Mouse (Mus musculus): ENCODE measurements at regions not wholly inside any gene's neighbourhood (a gene's known extent, or its start where the extent isn't known, plus 50 kb on each side); places are given as distances from the start of the nearest gene placed in this dataset.

DNA sequence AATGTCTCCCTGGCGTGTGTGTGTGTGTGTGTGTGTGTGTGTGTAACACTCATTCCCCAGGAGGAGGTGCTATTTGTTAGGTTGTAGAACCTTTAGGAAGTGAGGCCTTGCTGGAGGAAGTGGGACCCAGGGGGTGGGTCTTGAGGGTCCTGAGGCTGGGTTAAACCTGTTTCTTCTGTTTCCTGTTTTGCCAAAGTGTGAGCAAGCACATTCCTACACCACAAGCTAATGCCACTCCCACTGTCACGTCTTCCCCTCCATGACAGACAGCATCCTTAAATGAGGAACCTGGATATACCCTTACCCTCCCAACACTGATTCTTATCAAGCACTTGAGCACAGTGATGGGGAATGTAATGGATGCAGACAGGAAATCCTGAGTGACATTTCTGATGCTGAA, 91.5 kb upstream of the Kctd3 start:
- Histone ChIP-seq H3K36me3 (ENCODE audit: insufficient read depth, low read length) (no peaks in the 10 kb centered on the region), H3K9me3 (ENCODE audit: low read length) (no peaks in the 10 kb centered on the region), H3K4me1 (ENCODE audit: insufficient read depth, low read length) (no peaks in the 10 kb centered on the region), H3K27me3 (ENCODE audit: insufficient read depth, low read length) (no peaks in the 10 kb centered on the region), H3K4me2 (ENCODE audit: low read depth, low read length) (no peak overlapping the region), H3K27ac (no peak overlapping the region), H3K9ac (replicated peaks; ENCODE audit: low read length) (no peak overlapping the region), H3K4me3 (ENCODE audit: low read length) (no peak overlapping the region)
- 74% methylated on average over 2 of the region's 2 CpGs for WGBS
- ATAC-seq (no peak), DNase-seq (ENCODE audit: low spot score) (no peak)
- TF ChIP-seq CTCF (IDR thresholded peaks at IDR 0.05; ENCODE audit: low read depth): no peak

DNA sequence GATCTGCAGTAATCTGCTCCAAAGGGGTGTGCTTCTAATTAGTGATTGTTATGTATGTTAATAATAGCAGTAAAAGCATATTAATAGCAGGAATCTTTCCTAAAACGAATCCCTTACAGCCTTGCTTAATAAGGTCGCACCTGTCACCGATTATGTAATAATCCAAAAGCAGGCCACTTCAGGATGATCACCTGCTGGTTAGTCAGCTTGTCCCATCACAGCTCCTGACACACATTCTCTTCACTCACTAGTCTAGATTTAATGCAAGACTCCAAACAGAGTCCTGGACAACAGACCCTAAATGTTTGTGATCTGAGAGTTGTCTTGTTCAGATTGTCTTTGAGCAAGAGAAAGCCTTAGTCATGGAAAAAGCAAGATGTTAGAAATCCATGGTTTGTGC, 85.2 kb upstream of the Kctd3 start:
- no peak for TF ChIP-seq CTCF (IDR thresholded peaks at IDR 0.05; ENCODE audit: low read depth)
- H3K4me1 ChIP-seq (ENCODE audit: insufficient read depth, low read length): no peaks in the 10 kb centered on the region
- H3K4me3 ChIP-seq (ENCODE audit: low read length): no peak overlapping the region
- DNase-seq (ENCODE audit: low spot score) (no peak), ATAC-seq (no peak)
- no peak overlapping the region for H3K4me2 ChIP-seq (ENCODE audit: low read depth, low read length)
- 85% methylated on average over 3 of the region's 3 CpGs for WGBS
- H3K27me3 ChIP-seq (ENCODE audit: insufficient read depth, low read length): no peaks in the 10 kb centered on the region
- H3K9ac ChIP-seq (replicated peaks; ENCODE audit: low read length): no peak overlapping the region
- no peak overlapping the region for H3K27ac ChIP-seq
- no peaks in the 10 kb centered on the region for H3K36me3 ChIP-seq (ENCODE audit: insufficient read depth, low read length)
- H3K9me3 ChIP-seq (ENCODE audit: low read length): no peaks in the 10 kb centered on the region

GRCm38 (mm10) chr1:189085245-189085644, 77.6 kb upstream of the Kctd3 start:
- no peak overlapping the region for H3K27ac ChIP-seq
- whole genome bisulfite sequencing: 78% methylated on average over 2 of the region's 2 CpGs
- H3K36me3 ChIP-seq (ENCODE audit: insufficient read depth, low read length): no peaks in the 10 kb centered on the region
- DNase-seq (ENCODE audit: low spot score) (no peak), ATAC-seq (no peak)
- H3K4me2 ChIP-seq (ENCODE audit: low read depth, low read length): no peak overlapping the region
- no peak overlapping the region for H3K4me3 ChIP-seq (ENCODE audit: low read length)
- TF ChIP-seq CTCF (IDR thresholded peaks at IDR 0.05; ENCODE audit: low read depth): no peak
- peaks cover 8% of the 10 kb centered on the region; the same call in 1 of the 2 replicates for H3K9me3 ChIP-seq (ENCODE audit: low read length)
- no peak overlapping the region for H3K9ac ChIP-seq (replicated peaks; ENCODE audit: low read length)
- peaks cover 6% of the 10 kb centered on the region; the same call in 1 of the 2 replicates for H3K4me1 ChIP-seq (ENCODE audit: insufficient read depth, low read length)
- H3K27me3 ChIP-seq (ENCODE audit: insufficient read depth, low read length): no peaks in the 10 kb centered on the region

DNA sequence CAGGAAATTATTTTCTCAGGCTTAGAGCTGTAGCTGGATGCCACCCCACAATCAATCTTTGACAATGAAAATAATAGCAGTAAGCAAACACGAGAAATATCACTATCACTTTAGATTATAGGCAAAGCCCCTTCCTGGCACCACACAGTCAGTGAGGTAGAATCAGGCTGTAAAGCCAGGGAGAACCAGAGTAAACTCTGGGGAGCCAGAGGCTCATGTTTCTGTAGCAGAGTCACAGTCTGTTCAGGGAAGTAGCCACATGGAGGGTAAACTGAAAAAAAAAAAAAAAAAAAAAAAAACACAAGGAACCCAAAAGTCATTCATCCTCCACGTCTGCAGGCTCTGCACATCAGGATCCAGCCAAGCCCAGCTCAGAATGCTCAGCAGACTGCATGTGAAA, 73.6 kb upstream of the Kctd3 start:
- Histone ChIP-seq H3K4me1 (ENCODE audit: insufficient read depth, low read length) (peaks cover 6% of the 10 kb centered on the region; the same call in 1 of the 2 replicates), H3K4me3 (ENCODE audit: low read length) (no peak overlapping the region), H3K9ac (replicated peaks; ENCODE audit: low read length) (no peak overlapping the region), H3K9me3 (ENCODE audit: low read length) (peaks cover 8% of the 10 kb centered on the region; the same call in 1 of the 2 replicates), H3K27me3 (ENCODE audit: insufficient read depth, low read length) (no peaks in the 10 kb centered on the region), H3K27ac (no peak overlapping the region), H3K36me3 (ENCODE audit: insufficient read depth, low read length) (no peaks in the 10 kb centered on the region), H3K4me2 (ENCODE audit: low read depth, low read length) (no peak overlapping the region)
- no peak for ATAC-seq
- no peak for DNase-seq (ENCODE audit: low spot score)
- TF ChIP-seq CTCF (IDR thresholded peaks at IDR 0.05; ENCODE audit: low read depth): no peak
- WGBS: 36% methylated on average over 2 of the region's 2 CpGs

GRCm38 (mm10) chr1:189080797-189081196, 73.2 kb upstream of the Kctd3 start:
- Histone ChIP-seq H3K36me3 (ENCODE audit: insufficient read depth, low read length) (no peaks in the 10 kb centered on the region), H3K4me1 (ENCODE audit: insufficient read depth, low read length) (peaks cover 6% of the 10 kb centered on the region; the same call in 1 of the 2 replicates), H3K27me3 (ENCODE audit: insufficient read depth, low read length) (no peaks in the 10 kb centered on the region), H3K4me2 (ENCODE audit: low read depth, low read length) (no peak overlapping the region), H3K9me3 (ENCODE audit: low read length) (peaks cover 8% of the 10 kb centered on the region; the same call in 1 of the 2 replicates), H3K27ac (no peak overlapping the region), H3K4me3 (ENCODE audit: low read length) (no peak overlapping the region), H3K9ac (replicated peaks; ENCODE audit: low read length) (no peak overlapping the region)
- WGBS: 23% methylated on average over 9 of the region's 9 CpGs
- ATAC-seq (peak; percentile 87), DNase-seq (ENCODE audit: low spot score) (peak; percentile 82)
- TF ChIP-seq CTCF (IDR thresholded peaks at IDR 0.05; ENCODE audit: low read depth): peak; percentile 92

DNA sequence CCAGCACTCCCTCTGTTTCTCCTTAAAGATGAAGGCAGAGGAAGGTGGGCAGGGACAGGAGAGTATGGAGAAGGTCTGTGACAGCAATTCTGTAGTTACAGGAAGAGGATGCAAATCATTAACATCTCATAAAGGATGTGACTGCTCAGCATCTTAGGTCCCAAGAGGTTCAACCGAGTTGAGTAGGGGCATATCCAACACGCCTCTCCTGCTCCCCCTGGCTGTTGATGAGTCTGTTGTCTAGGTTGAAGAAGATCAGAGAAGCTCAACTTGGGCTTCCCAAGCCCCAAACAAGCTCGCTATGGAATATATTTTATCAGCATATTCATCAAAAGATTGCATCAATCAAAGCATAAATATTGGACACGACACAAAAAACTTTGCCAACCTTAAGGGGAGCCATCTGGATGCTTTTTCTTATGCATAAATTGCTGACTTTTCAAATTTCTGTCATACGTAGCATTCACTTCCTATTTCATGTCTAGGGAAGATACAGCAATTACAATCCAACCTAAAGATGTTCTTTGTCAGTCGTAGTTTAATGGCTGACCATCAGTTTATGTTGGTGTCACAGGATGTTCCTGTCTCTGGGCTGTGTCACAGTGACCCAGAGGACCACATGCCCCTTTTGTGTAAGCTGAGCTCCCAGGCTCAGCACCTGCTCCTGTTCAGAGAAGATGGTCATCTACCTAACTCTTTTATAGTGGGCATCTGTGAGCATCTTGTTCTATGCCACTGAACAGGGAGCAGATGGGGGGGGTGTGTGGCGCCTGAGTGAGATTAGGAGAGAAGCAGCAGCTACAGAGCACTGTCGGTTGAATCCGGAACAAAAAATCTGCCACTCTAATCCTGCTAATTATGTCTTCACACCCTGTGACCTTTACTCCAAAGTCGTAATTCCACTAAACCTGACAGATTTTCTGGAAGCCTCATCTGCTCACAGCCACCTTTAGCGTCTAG, 72.1 kb upstream of the Kctd3 start:
- H3K27me3 ChIP-seq (ENCODE audit: insufficient read depth, low read length): no peaks in the 10 kb centered on the region
- no peak overlapping the region for H3K27ac ChIP-seq
- H3K9ac ChIP-seq (replicated peaks; ENCODE audit: low read length): no peak overlapping the region
- peak; percentile 23; the same call in 1 of the 2 replicates for TF ChIP-seq CTCF (IDR thresholded peaks at IDR 0.05; ENCODE audit: low read depth)
- no peak overlapping the region for H3K4me2 ChIP-seq (ENCODE audit: low read depth, low read length)
- peaks cover 7% of the 10 kb centered on the region; the same call in 1 of the 2 replicates for H3K9me3 ChIP-seq (ENCODE audit: low read length)
- WGBS: 67% methylated on average over 11 of the region's 11 CpGs
- H3K4me3 ChIP-seq (ENCODE audit: low read length): no peak overlapping the region
- DNase-seq (ENCODE audit: low spot score) (peak; percentile 45), ATAC-seq (peak; percentile 38; the same call in 1 of the 2 replicates)
- peaks cover 6% of the 10 kb centered on the region; the same call in 1 of the 2 replicates for H3K4me1 ChIP-seq (ENCODE audit: insufficient read depth, low read length)
- no peaks in the 10 kb centered on the region for H3K36me3 ChIP-seq (ENCODE audit: insufficient read depth, low read length)

GRCm38 (mm10) chr1:189077861-189078260, 70.2 kb upstream of the Kctd3 start:
- Histone ChIP-seq H3K4me3 (ENCODE audit: low read length) (no peak overlapping the region), H3K36me3 (ENCODE audit: insufficient read depth, low read length) (no peaks in the 10 kb centered on the region), H3K27ac (no peak overlapping the region), H3K4me2 (ENCODE audit: low read depth, low read length) (no peak overlapping the region), H3K9me3 (ENCODE audit: low read length) (no peaks in the 10 kb centered on the region), H3K27me3 (ENCODE audit: insufficient read depth, low read length) (no peaks in the 10 kb centered on the region), H3K4me1 (ENCODE audit: insufficient read depth, low read length) (peaks cover 6% of the 10 kb centered on the region; the same call in 1 of the 2 replicates), H3K9ac (replicated peaks; ENCODE audit: low read length) (no peak overlapping the region)
- ATAC-seq (no peak), DNase-seq (ENCODE audit: low spot score) (no peak)
- 76% methylated on average over 5 of the region's 5 CpGs for WGBS
- no peak for TF ChIP-seq CTCF (IDR thresholded peaks at IDR 0.05; ENCODE audit: low read depth)
